Mouse (Mus musculus): Measurements from ENCODE around the gene Wnt7b.

GRCm38 (mm10) chr15:85576110-85576509 is 6.2 kb downstream of the Wnt7b start:
- no peak for TF ChIP-seq POLR2A (IDR thresholded peaks at IDR 0.05; ENCODE audit: borderline replicate concordance, low read depth, low read length)
- no peak for TF ChIP-seq CTCF (IDR thresholded peaks at IDR 0.05; ENCODE audit: low read depth, low read length)
